Comparison of ENCODE assay signal across 17 mouse cellular contexts in the genomic region with DNA sequence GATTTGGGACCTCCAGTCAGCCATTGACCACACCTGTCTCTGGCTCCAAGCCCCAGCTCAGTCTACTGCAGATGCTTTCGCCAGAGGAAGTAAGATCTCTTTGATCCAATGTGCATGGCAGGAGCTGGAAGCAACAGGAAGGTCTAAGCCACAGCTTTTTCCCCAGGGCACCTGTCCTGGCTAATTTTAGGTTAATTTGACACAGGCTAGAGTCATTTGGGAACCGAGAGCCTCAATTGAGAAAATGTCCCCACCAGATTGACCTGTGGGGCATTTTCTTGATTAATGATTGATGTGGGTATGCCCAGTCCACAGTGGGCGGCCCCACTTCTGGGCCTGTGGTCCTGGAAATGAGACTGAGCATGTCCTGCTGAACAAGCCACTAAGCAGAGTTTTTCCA.
A peak's percentile ranks its signal among the peaks of the same experiment; 100 is the strongest.
DNase-seq lines count a peak whose midpoint lies in the region; ATAC-seq lines count a peak whose summit lies in the region.
"Had no signal": no experiment of that assay in that cellular context is flagged by ENCODE, and none has a peak within 500 bp of the region (broad histone marks: within the 10 kb centered on the region; RNA-seq: fewer than 3 reads in every experiment).

No protein-coding gene starts in this region.

- peak; percentile 46 for DNase-seq in heart, adult 11 months
- no peak for DNase-seq in heart, postnatal 10 days
- peak; percentile 16 for DNase-seq in testis, postnatal 10 days (ENCODE audit: low spot score)
- no peak for DNase-seq in testis, postnatal 14 days (ENCODE audit: low spot score)
- DNase-seq in cerebellum, postnatal 10 days: no peak
- DNase-seq: adrenal gland, adult 2 months; adrenal gland, postnatal 25 days; cerebellum, adult 18-20 months; cerebellum, adult 9-11 months; heart, adult 18-20 months; heart, postnatal 36 days had no signal

- 72% methylated on average over 3 of the region's 3 CpGs for WGBS in kidney, embryonic 14.5 days
- 66% methylated on average over 3 of the region's 3 CpGs for WGBS in kidney, embryonic 15.5 days

- H3K9ac ChIP-seq in kidney, embryonic 14.5 days (ENCODE audit: low read depth, low read length): no peak overlapping the region
- H3K9ac ChIP-seq in kidney, embryonic 15.5 days: no peak overlapping the region
- H3K9ac ChIP-seq: forebrain, embryonic 15.5 days; heart, embryonic 12.5 days had no signal

- H3K4me2 ChIP-seq in kidney, embryonic 14.5 days (replicated peaks; ENCODE audit: low read depth, low read length): no peak overlapping the region
- no peak overlapping the region for H3K4me2 ChIP-seq in kidney, embryonic 15.5 days
- H3K4me2 ChIP-seq: forebrain, embryonic 15.5 days; heart, embryonic 12.5 days had no signal

- H3K27ac ChIP-seq in kidney, embryonic 14.5 days (ENCODE audit: low read depth, low read length): no peak overlapping the region
- no peak overlapping the region for H3K27ac ChIP-seq in kidney, embryonic 15.5 days
- H3K27ac ChIP-seq: embryonic facial prominence, embryonic 10.5 days; forebrain, embryonic 15.5 days had no signal

- H3K9me3 ChIP-seq in kidney, embryonic 14.5 days (ENCODE audit: control insufficient read depth, low read length): no peaks in the 10 kb centered on the region
- H3K9me3 ChIP-seq in kidney, embryonic 15.5 days (replicated peaks): no peaks in the 10 kb centered on the region
- H3K9me3 ChIP-seq: embryonic facial prominence, embryonic 10.5 days; forebrain, embryonic 15.5 days; heart, embryonic 12.5 days had no signal

- intact Hi-C loops in heart, postnatal 10 days (cut with DNase I): no loop called here

- H3K4me1 ChIP-seq in kidney, embryonic 14.5 days (ENCODE audit: control insufficient read depth, insufficient read depth, low read length): peaks cover 4% of the 10 kb centered on the region; the same call in 1 of the 2 replicates
- H3K4me1 ChIP-seq in kidney, embryonic 15.5 days: peaks cover 6% of the 10 kb centered on the region; the same call in 1 of the 2 replicates

- no peak overlapping the region for H3K4me3 ChIP-seq in kidney, embryonic 14.5 days (ENCODE audit: low read length)
- no peak overlapping the region for H3K4me3 ChIP-seq in kidney, embryonic 15.5 days (replicated peaks)
- H3K4me3 ChIP-seq: embryonic facial prominence, embryonic 10.5 days; forebrain, embryonic 15.5 days; heart, embryonic 12.5 days had no signal

- ATAC-seq in kidney, embryonic 14.5 days (ENCODE audit: low FRiP score, low TSS enrichment): 0 out of 2 replicates have a peak, but pooled peaks have one; percentile 10
- ATAC-seq in kidney, embryonic 15.5 days (replicated peaks; ENCODE audit: low FRiP score): no peak
- ATAC-seq: forebrain, embryonic 15.5 days; hindbrain, embryonic 16.5 days had no signal

- H3K27me3 ChIP-seq in kidney, embryonic 14.5 days (ENCODE audit: control insufficient read depth, insufficient read depth, low read length): no peaks in the 10 kb centered on the region
- H3K27me3 ChIP-seq in kidney, embryonic 15.5 days: no peaks in the 10 kb centered on the region
- H3K27me3 ChIP-seq: forebrain, embryonic 15.5 days; heart, embryonic 12.5 days had no signal

- H3K36me3 ChIP-seq in kidney, embryonic 14.5 days (ENCODE audit: control insufficient read depth, insufficient read depth, low read length): no peaks in the 10 kb centered on the region
- no peaks in the 10 kb centered on the region for H3K36me3 ChIP-seq in kidney, embryonic 15.5 days
- H3K36me3 ChIP-seq: embryonic facial prominence, embryonic 10.5 days; forebrain, embryonic 15.5 days; heart, embryonic 12.5 days had no signal

Comparison
In these comparisons a context has a peak if more than half of its experiments do, and no peak if none do; other contexts are left out.
1. DNase-seq: peak in heart, adult 11 months (single experiment) and testis, postnatal 10 days (single experiment); none in heart, postnatal 10 days (0 of 2), testis, postnatal 14 days (single experiment) and cerebellum, postnatal 10 days (0 of 2).